Mouse (Mus musculus): ENCODE data around the gene Arl8b.

The Arl8b gene

GRCm38 (mm10) chr6:108782526-108783183 lies at the start of gene Arl8b:
Arl8b (plus strand) TSS chr6:108783099.
- DNase-seq (ENCODE audit: low spot score in 2 of 2) = peak; percentile 96 to 99

GRCm38 (mm10) chr6:108735910-108736750 lies 46.8 kb upstream of the Arl8b start:
- DNase-seq (ENCODE audit: low spot score in 2 of 2) = peak; percentile 72 to 84

GRCm38 (mm10) chr6:108738463-108739203 lies 44.3 kb upstream of the Arl8b start:
- DNase-seq (ENCODE audit: low spot score in 2 of 2) = no peak

- no peak for DNase-seq (ENCODE audit: low spot score in 2 of 2)
Measured at GRCm38 (mm10) chr6:108740579-108740978, 42.3 kb upstream of the Arl8b start.

GRCm38 (mm10) chr6:108743730-108744129 lies 39.2 kb upstream of the Arl8b start:
- no peak for DNase-seq (ENCODE audit: low spot score in 2 of 2)

- DNase-seq (ENCODE audit: low spot score in 2 of 2) = no peak
Measured at GRCm38 (mm10) chr6:108751324-108751723, 31.6 kb upstream of the Arl8b start.

- DNase-seq (ENCODE audit: low spot score in 2 of 2) = no peak
Measured at GRCm38 (mm10) chr6:108752395-108752794, 30.5 kb upstream of the Arl8b start.

GRCm38 (mm10) chr6:108753536-108753935 lies 29.4 kb upstream of the Arl8b start:
- DNase-seq (ENCODE audit: low spot score in 2 of 2) = no peak

GRCm38 (mm10) chr6:108754376-108754775 lies 28.5 kb upstream of the Arl8b start:
- no peak for DNase-seq (ENCODE audit: low spot score in 2 of 2)

- peak in 1 of 2 experiments; percentile 14 for DNase-seq (ENCODE audit: low spot score in 2 of 2)
Measured at GRCm38 (mm10) chr6:108755936-108756335, 27.0 kb upstream of the Arl8b start.

GRCm38 (mm10) chr6:108758997-108759697 lies 23.8 kb upstream of the Arl8b start:
- DNase-seq (ENCODE audit: low spot score in 2 of 2) = no peak

- no peak for DNase-seq (ENCODE audit: low spot score in 2 of 2)
Measured at GRCm38 (mm10) chr6:108759698-108760039, 23.2 kb upstream of the Arl8b start.

GRCm38 (mm10) chr6:108770880-108771279 lies 12.0 kb upstream of the Arl8b start:
- DNase-seq (ENCODE audit: low spot score in 2 of 2) = no peak

GRCm38 (mm10) chr6:108772913-108773312 lies 10.0 kb upstream of the Arl8b start:
- DNase-seq (ENCODE audit: low spot score in 2 of 2) = peak; percentile 76 to 91

- DNase-seq (ENCODE audit: low spot score in 2 of 2) = no peak
Measured at GRCm38 (mm10) chr6:108773480-108773879, 9.4 kb upstream of the Arl8b start.

- no peak for DNase-seq (ENCODE audit: low spot score in 2 of 2)
Measured at GRCm38 (mm10) chr6:108776274-108776673, 6.6 kb upstream of the Arl8b start.

GRCm38 (mm10) chr6:108777560-108778287 lies 5.2 kb upstream of the Arl8b start:
- no peak for DNase-seq (ENCODE audit: low spot score in 2 of 2)

- DNase-seq (ENCODE audit: low spot score in 2 of 2) = no peak
Measured at GRCm38 (mm10) chr6:108778399-108778798, 4.5 kb upstream of the Arl8b start.

- DNase-seq (ENCODE audit: low spot score in 2 of 2) = peak in 1 of 2 experiments; percentile 38
Measured at GRCm38 (mm10) chr6:108781865-108782264, 1.0 kb upstream of the Arl8b start.

- DNase-seq (ENCODE audit: low spot score in 2 of 2) = peak in 1 of 2 experiments; percentile 23
Measured at GRCm38 (mm10) chr6:108783184-108783881, 434 bp downstream of the Arl8b start.
